Mouse (Mus musculus) testis, adult 2 months (tissue): Measurements from ENCODE around the gene Map2k4. TPM values are rescaled to one million over a fixed set of nuclear protein-coding genes. Genes with fewer than 3 reads are reported as not detected.

Experiments
- H3K27ac ChIP-seq: fragments of 200-500 bp; 2 replicates; pipeline ENCODE4 v1.5.1; 2012; ENCODE audit warnings: low read depth, low read length; ENCODE audit not compliant: control insufficient read depth, insufficient read depth
- H3K27me3 ChIP-seq: fragments of 200-500 bp; 2 replicates; pipeline ENCODE4 v1.6.1; 2012; ENCODE audit warnings: mild to moderate bottlenecking, low read length, moderate library complexity; ENCODE audit not compliant: control insufficient read depth, insufficient read depth
- H3K36me3 ChIP-seq: fragments of 200-500 bp; 2 replicates; pipeline ENCODE4 v1.6.1; 2012; ENCODE audit warnings: mild to moderate bottlenecking, low read length; ENCODE audit not compliant: control insufficient read depth, insufficient read depth
- H3K4me1 ChIP-seq: fragments of 200-500 bp; 2 replicates; pipeline ENCODE4 v1.6.1; 2012; ENCODE audit warnings: low read length; ENCODE audit not compliant: control insufficient read depth, insufficient read depth
- H3K4me3 ChIP-seq: fragments of 200-500 bp; 2 replicates; pipeline ENCODE4 v1.5.1; 2012; ENCODE audit warnings: low read depth, mild to moderate bottlenecking, low read length, moderate library complexity, mixed read lengths; ENCODE audit not compliant: control insufficient read depth
- CTCF ChIP-seq: fragments of 200-500 bp; IDR thresholded peaks from 2 replicates; pipeline ENCODE4 v1.5.1; 2012; ENCODE audit warnings: low read depth, mild to moderate bottlenecking, inconsistent platforms, low read length, moderate library complexity; ENCODE audit not compliant: control insufficient read depth, insufficient read depth, insufficient replicate concordance
- POLR2A ChIP-seq: fragments of 200-500 bp; IDR thresholded peaks from 2 replicates; pipeline ENCODE4 v1.6.1; 2012; ENCODE audit warnings: low read depth, mild to moderate bottlenecking, inconsistent platforms, low read length, moderate library complexity; ENCODE audit not compliant: control insufficient read depth
- polyA plus RNA-seq: library from polyadenylated mRNA; depleted of rRNA; stranded (reverse); fragments of >200 nt; gene quantifications from 2 replicates; pipeline ENCODE4 v1.2.3, GENCODE M21; 2012; rRNA removed

Gene Map2k4
- polyA plus RNA-seq, result 5.5 and 6.9 TPM in 2 replicates

DNA sequence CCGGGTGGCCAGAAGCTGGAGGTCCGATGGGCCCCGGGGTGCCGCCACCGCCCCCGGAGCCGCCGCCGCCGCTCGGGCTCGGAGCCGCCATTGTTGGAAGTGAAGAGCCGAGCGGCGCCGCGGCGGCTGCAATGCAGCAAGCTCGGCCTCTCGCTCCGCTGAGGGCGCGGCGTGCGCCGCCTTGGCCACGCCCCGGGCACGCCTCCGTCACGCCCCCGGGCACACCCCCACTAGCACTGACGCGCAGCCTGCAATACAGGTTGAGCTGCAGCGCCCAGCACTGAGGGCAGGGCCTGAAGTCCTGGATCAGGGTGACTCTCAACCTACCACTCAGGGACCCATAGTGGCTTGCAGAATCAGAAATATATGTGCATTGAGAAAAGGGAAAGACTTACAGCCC, at the start of gene Map2k4:
Gene Map2k4, minus strand, starts transcription at position 144 of the 400 bp plus-strand sequence.
- TF ChIP-seq CTCF (no peak), POLR2A (peak; percentile 83)
- no peaks in the 10 kb centered on the region for H3K4me1 ChIP-seq
- H3K36me3 ChIP-seq, result no peaks in the 10 kb centered on the region
- no peaks in the 10 kb centered on the region for H3K27me3 ChIP-seq
- H3K4me3 ChIP-seq, result peak within 1 kb of the TSS; percentile 84
- H3K27ac ChIP-seq, result no peak within 1 kb of the TSS

DNA sequence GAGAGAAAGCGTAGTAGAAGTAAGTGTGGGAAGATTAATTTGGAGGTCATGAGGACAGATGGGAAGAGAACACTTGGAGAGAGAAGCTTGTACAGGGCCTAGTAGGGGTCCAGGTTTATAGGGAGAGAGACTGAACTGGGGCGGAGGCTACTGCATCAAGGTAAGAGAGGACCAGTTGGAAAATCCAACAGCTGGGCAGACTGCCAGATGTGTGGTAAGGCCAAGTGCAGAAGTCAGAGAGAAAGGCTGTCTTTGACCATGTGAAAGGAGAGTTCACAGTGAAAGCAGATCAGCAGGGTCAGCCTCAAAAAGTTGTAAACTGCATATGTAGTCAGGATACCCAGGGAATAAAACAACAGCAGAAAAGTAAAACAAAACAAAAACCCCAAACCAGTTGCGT, 36.5 kb upstream of the Map2k4 start:
- H3K27ac ChIP-seq, result no peak overlapping the region
- H3K36me3 ChIP-seq, result peaks cover 3% of the 10 kb centered on the region
- H3K4me3 ChIP-seq, result no peak overlapping the region
- H3K4me1 ChIP-seq, result no peaks in the 10 kb centered on the region
- H3K27me3 ChIP-seq, result no peaks in the 10 kb centered on the region
- TF ChIP-seq CTCF (no peak), POLR2A (no peak)

DNA sequence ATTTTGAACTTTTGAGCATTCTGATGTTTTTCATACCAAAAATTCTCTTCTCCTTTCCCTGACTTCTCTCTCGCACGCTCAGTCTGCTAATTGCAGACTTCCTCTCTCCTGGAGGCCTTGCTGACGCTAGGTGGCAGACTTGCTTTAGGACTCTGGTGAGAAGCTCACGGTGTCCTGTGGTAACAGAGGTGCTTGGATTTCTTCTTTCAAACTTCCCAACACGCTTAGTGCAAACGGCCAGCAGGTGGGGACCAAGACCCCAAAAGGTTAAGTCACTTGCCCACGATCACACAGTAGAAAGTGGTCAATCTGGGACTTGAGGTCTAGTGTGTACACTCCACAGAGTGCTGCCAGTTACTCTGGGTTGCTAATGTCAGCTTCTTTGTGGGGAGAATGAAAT, 32.8 kb upstream of the Map2k4 start:
- Histone ChIP-seq H3K36me3 (peaks cover 4% of the 10 kb centered on the region), H3K4me3 (no peak overlapping the region), H3K27me3 (no peaks in the 10 kb centered on the region), H3K27ac (no peak overlapping the region), H3K4me1 (no peaks in the 10 kb centered on the region)
- TF ChIP-seq CTCF, result peak; percentile 39; the same call in 1 of the 2 replicates
- TF ChIP-seq POLR2A, result no peak

DNA sequence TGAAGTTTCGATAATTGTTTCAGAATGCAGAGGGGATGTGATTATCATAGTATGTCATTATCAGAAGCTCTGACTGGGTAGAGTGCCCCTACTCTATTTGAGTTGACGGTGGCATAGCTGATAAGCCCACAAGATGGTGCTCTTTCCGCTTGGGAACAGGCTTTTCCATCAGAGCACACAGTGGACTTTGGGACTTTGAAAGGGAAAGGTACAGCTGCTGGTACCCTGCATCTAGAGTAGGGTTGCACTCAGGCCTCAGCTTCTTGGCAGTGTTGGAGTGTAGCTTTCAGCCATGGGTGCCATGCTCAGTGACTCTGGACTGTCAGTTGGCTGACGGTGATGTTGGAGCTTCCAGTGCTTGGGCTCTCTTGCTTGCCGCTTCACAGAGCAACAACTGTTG, 32.2 kb upstream of the Map2k4 start:
- peaks cover 6% of the 10 kb centered on the region for H3K36me3 ChIP-seq
- no peaks in the 10 kb centered on the region for H3K27me3 ChIP-seq
- no peak overlapping the region for H3K27ac ChIP-seq
- H3K4me3 ChIP-seq, result no peak overlapping the region
- TF ChIP-seq CTCF (no peak), POLR2A (no peak)
- H3K4me1 ChIP-seq, result no peaks in the 10 kb centered on the region

DNA sequence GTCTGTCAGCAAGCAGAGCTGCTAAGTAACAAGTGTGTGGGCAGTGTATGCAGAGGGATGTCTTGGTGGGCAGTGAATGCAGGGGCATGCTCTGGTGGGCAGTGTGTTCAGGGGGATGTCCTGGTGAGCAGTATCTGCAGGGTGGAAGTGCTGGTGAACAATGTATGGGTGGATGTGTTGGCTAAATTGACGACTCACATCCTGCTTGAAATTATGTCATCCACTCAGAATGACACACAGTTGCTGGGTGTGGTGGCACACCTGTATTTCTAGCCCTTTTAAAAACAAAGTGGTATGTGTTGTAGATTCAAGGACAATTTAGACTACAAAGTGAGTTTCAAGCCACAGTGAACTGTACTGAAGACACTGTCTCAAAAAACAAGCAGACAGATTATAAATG, 30.1 kb upstream of the Map2k4 start:
- no peak overlapping the region for H3K27ac ChIP-seq
- H3K36me3 ChIP-seq, result peaks cover 6% of the 10 kb centered on the region
- no peaks in the 10 kb centered on the region for H3K27me3 ChIP-seq
- TF ChIP-seq POLR2A, result no peak
- TF ChIP-seq CTCF, result no peak
- H3K4me1 ChIP-seq, result no peaks in the 10 kb centered on the region
- no peak overlapping the region for H3K4me3 ChIP-seq

DNA sequence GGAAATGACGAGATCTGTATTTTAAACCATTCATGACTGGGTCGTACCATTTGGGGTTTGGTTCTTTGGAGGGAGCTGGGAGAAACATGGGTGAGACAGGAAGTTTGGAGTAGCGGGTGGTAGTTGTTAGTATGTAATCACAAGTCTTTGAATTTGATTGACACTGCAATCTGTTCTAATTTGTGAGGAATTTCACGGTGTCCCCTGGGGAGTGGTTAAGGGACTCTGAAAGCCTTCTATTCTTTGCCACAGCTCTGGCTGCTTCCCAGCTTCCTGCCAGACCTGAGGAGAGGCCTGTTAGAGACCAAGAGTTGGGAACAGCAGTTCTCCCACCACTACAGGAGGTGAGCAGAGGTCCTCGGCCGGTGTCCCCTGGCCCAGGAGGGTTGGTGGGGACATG, 28.1 kb upstream of the Map2k4 start:
- no peak for TF ChIP-seq POLR2A
- no peaks in the 10 kb centered on the region; the same call in 1 of the 2 replicates for H3K4me1 ChIP-seq
- H3K36me3 ChIP-seq, result peaks cover 6% of the 10 kb centered on the region
- H3K4me3 ChIP-seq, result no peak overlapping the region
- no peaks in the 10 kb centered on the region for H3K27me3 ChIP-seq
- H3K27ac ChIP-seq, result no peak overlapping the region

DNA sequence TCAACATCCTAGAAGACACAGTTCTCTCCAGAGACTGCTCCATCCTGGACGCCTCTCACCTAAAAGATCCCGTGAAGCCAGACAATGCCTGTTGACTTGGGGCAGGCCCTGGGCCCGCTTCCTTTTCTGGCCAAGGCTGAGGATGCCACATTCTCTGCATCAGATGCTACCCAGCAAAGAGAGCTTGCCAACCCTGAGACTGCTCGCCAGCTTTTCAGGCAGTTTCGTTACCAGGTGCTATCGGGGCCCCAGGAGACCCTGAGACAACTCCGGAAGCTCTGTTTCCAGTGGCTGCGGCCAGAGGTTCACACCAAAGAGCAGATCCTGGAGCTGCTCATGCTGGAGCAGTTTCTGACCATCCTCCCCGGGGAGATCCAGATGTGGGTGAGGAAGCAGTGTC, 26.3 kb upstream of the Map2k4 start:
- peaks cover 6% of the 10 kb centered on the region for H3K36me3 ChIP-seq
- H3K27me3 ChIP-seq, result no peaks in the 10 kb centered on the region
- H3K4me3 ChIP-seq, result no peak overlapping the region
- no peaks in the 10 kb centered on the region; the same call in 1 of the 2 replicates for H3K4me1 ChIP-seq
- H3K27ac ChIP-seq, result no peak overlapping the region
- TF ChIP-seq POLR2A (no peak), CTCF (no peak)

DNA sequence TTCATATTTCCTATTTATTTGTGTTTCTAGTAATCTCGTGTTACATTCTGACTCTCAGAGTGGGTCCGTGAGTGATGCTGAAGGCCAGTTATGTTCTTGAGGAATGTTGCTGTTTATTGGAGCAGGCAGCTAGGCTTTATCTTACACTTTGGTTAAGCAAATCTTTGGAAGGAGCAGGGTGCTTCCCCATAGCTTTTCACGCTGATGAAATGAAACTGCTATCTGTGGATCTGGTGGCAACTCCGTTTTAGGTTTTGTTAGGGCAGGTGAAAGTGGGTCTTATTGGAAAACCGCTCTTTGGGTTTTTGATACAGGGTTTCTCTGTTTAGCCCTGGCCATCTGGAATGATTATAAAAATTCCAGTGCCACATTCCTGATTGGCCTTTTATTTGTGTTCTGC, 24.0 kb upstream of the Map2k4 start:
- H3K4me1 ChIP-seq, result no peaks in the 10 kb centered on the region; the same call in 1 of the 2 replicates
- no peak overlapping the region for H3K27ac ChIP-seq
- H3K36me3 ChIP-seq, result peaks cover 5% of the 10 kb centered on the region
- H3K27me3 ChIP-seq, result no peaks in the 10 kb centered on the region
- H3K4me3 ChIP-seq, result no peak overlapping the region
- TF ChIP-seq POLR2A (no peak), CTCF (no peak)
